Mouse (Mus musculus) midbrain, embryonic 14.5 days (tissue): ENCODE results near the gene Abhd17a. TPM values are rescaled to one million over a fixed set of nuclear protein-coding genes. Genes with fewer than 3 reads are reported as not detected.
"Not testable (repeated sequence)": the region's sequence is repeated elsewhere in the genome, so short reads cannot be mapped to it uniquely, and the experiment has no call there.

Source experiments
- ATAC-seq: fragments of 200-750 bp; cut with Nextera tagmentation; 2 replicates; pipeline ENCODE4 v1.8.0; 2017; ENCODE audit warnings: moderate number of reproducible peaks, moderate library complexity; ENCODE audit not compliant: low FRiP score, low TSS enrichment
- DNase-seq: peaks from one replicate; pipeline ENCODE4 v3.0.0-alpha.2; 2015
- H3K27ac ChIP-seq: fragments of 300-500 bp; sonication (generic); replicated peaks from 2 replicates; pipeline ENCODE4 v1.5.1; 2014; ENCODE audit warnings: mild to moderate bottlenecking, low read depth, low read length, moderate library complexity
- H3K27me3 ChIP-seq: fragments of 300-500 bp; sonication (generic); 2 replicates; pipeline ENCODE4 v1.6.1; 2014; ENCODE audit warnings: low read length, control low read depth, mixed read lengths; ENCODE audit not compliant: control insufficient read depth, insufficient read depth
- H3K36me3 ChIP-seq: fragments of 300-500 bp; sonication (generic); 2 replicates; pipeline ENCODE4 v1.6.1; 2014; ENCODE audit warnings: low read length, control low read depth; ENCODE audit not compliant: control insufficient read depth, insufficient read depth
- H3K4me1 ChIP-seq: fragments of 300-500 bp; sonication (generic); 2 replicates; pipeline ENCODE4 v1.6.1; 2014; ENCODE audit warnings: mild to moderate bottlenecking, antibody characterized with exemption, low read length, control low read depth; ENCODE audit not compliant: control insufficient read depth, insufficient read depth
- H3K4me2 ChIP-seq: fragments of 300-500 bp; sonication (generic); 2 replicates; pipeline ENCODE4 v1.6.1; 2014; ENCODE audit warnings: mild to moderate bottlenecking, low read length, moderate library complexity
- H3K4me3 ChIP-seq: fragments of 300-500 bp; sonication (generic); replicated peaks from 2 replicates; pipeline ENCODE4 v1.5.1; 2014; ENCODE audit warnings: low read depth, low read length
- H3K9ac ChIP-seq: fragments of 300-500 bp; sonication (generic); replicated peaks from 2 replicates; pipeline ENCODE4 v1.6.1; 2014; ENCODE audit warnings: mild to moderate bottlenecking, low read length, moderate library complexity
- H3K9me3 ChIP-seq: fragments of 300-500 bp; sonication (generic); 2 replicates; pipeline ENCODE4 v1.6.1; 2016; ENCODE audit warnings: low read length, control low read depth, mixed read lengths; ENCODE audit not compliant: control insufficient read depth
- WGBS: fragments of 180-500 bp; shearing (Covaris S2); extraction: QIAGEN DNeasy Blood & Tissue Kit; methylation state at CpG from one replicate; pipeline ENCODE4 v1.1.7; 2014; 5-methylcytosine and 5-hydroxymethylcytosine counted together
- polyA plus RNA-seq: library from polyadenylated mRNA; unstranded; fragments of >200 nt; fragmentation: Nextera tagmentation; extraction: Ambion mirVana; gene quantifications from 2 replicates; pipeline ENCODE4 v1.2.1, GENCODE M21; 2014

Abhd17a gene
- polyA plus RNA-seq, 1 experiment from 2014 or later, result 128 TPM

GRCm38 (mm10) chr10:80611905-80612304, 21.8 kb upstream of the Abhd17a start:
- DNase-seq (no peak), ATAC-seq (no peak)
- Histone ChIP-seq H3K4me2 (no peak overlapping the region), H3K36me3 (peaks cover 72% of the 10 kb centered on the region), H3K27me3 (no peaks in the 10 kb centered on the region), H3K9ac (no peak overlapping the region), H3K27ac (no peak overlapping the region), H3K4me1 (no peaks in the 10 kb centered on the region), H3K9me3 (no peaks in the 10 kb centered on the region), H3K4me3 (no peak overlapping the region)
- 98% methylated on average over 3 of the region's 3 CpGs for WGBS

GRCm38 (mm10) chr10:80611024-80611423, 20.9 kb upstream of the Abhd17a start:
- WGBS, result 80% methylated on average over 4 of the region's 4 CpGs
- H3K4me2 ChIP-seq, result no peak overlapping the region
- ATAC-seq (no peak), DNase-seq (peak; percentile 62)
- H3K27me3 ChIP-seq, result no peaks in the 10 kb centered on the region
- H3K27ac ChIP-seq, result no peak overlapping the region
- no peaks in the 10 kb centered on the region for H3K4me1 ChIP-seq
- H3K9ac ChIP-seq, result no peak overlapping the region
- H3K9me3 ChIP-seq, result no peaks in the 10 kb centered on the region
- peaks cover 80% of the 10 kb centered on the region for H3K36me3 ChIP-seq
- no peak overlapping the region for H3K4me3 ChIP-seq

GRCm38 (mm10) chr10:80610116-80610785, 20.1 kb upstream of the Abhd17a start:
- Histone ChIP-seq H3K27ac (no peak overlapping the region), H3K4me3 (no peak overlapping the region), H3K4me2 (no peak overlapping the region), H3K9me3 (no peaks in the 10 kb centered on the region), H3K27me3 (no peaks in the 10 kb centered on the region), H3K36me3 (peaks cover 75% of the 10 kb centered on the region), H3K4me1 (no peaks in the 10 kb centered on the region), H3K9ac (no peak overlapping the region)
- ATAC-seq (no peak), DNase-seq (no peak)
- 92% methylated on average over 9 of the region's 9 CpGs for WGBS

- Histone ChIP-seq H3K9ac (no peak overlapping the region), H3K4me3 (no peak overlapping the region), H3K36me3 (peaks cover 66% of the 10 kb centered on the region), H3K4me1 (no peaks in the 10 kb centered on the region; the same call in 1 of the 2 replicates), H3K27me3 (no peaks in the 10 kb centered on the region), H3K27ac (no peak overlapping the region), H3K9me3 (no peaks in the 10 kb centered on the region), H3K4me2 (no peak overlapping the region)
- WGBS, result 90% methylated on average over 10 of the region's 10 CpGs
- ATAC-seq (no peak), DNase-seq (no peak)
These were observed 19.3 kb upstream of the Abhd17a start for GRCm38 (mm10) chr10:80609269-80609924.

GRCm38 (mm10) chr10:80608435-80608834, 18.3 kb upstream of the Abhd17a start:
- ATAC-seq (no peak), DNase-seq (no peak)
- H3K36me3 ChIP-seq, result peaks cover 58% of the 10 kb centered on the region
- H3K4me1 ChIP-seq, result peaks cover 8% of the 10 kb centered on the region
- H3K27me3 ChIP-seq, result no peaks in the 10 kb centered on the region
- H3K9ac ChIP-seq, result no peak overlapping the region
- no peaks in the 10 kb centered on the region for H3K9me3 ChIP-seq
- no peak overlapping the region for H3K4me2 ChIP-seq
- 91% methylated on average over 3 of the region's 3 CpGs for WGBS
- no peak overlapping the region for H3K4me3 ChIP-seq
- no peak overlapping the region for H3K27ac ChIP-seq

- Histone ChIP-seq H3K4me3 (no peak overlapping the region), H3K9ac (no peak overlapping the region), H3K36me3 (peaks cover 50% of the 10 kb centered on the region), H3K4me2 (no peak overlapping the region), H3K27ac (no peak overlapping the region), H3K9me3 (no peaks in the 10 kb centered on the region), H3K27me3 (no peaks in the 10 kb centered on the region), H3K4me1 (peaks cover 15% of the 10 kb centered on the region)
- WGBS, result 94% methylated on average over 34 of the region's 34 CpGs
- ATAC-seq (no peak), DNase-seq (no peak)
These were observed 16.7 kb upstream of the Abhd17a start for GRCm38 (mm10) chr10:80606737-80607350.

GRCm38 (mm10) chr10:80606306-80606705, 16.2 kb upstream of the Abhd17a start:
- WGBS, result 91% methylated on average over 23 of the region's 23 CpGs
- H3K4me1 ChIP-seq, result peaks cover 15% of the 10 kb centered on the region

GRCm38 (mm10) chr10:80605721-80606120, 15.6 kb upstream of the Abhd17a start, which contains the start of gene Gm49322:
TSS of gene Gm49322 (plus strand) at chr10:80606021.
- DNase-seq, H3K4me2 ChIP-seq, H3K27me3 ChIP-seq, H3K9me3 ChIP-seq, H3K4me3 ChIP-seq, ATAC-seq, H3K9ac ChIP-seq, H3K27ac ChIP-seq: not testable (repeated sequence)
- Histone ChIP-seq H3K4me1 (peaks cover 15% of the 10 kb centered on the region), H3K36me3 (peaks cover 46% of the 10 kb centered on the region)
- WGBS, result 58% methylated on average over 2 of the region's 4 CpGs

More at GRCm38 (mm10) chr10:80606306-80606705, 16.2 kb upstream of the Abhd17a start:
- Histone ChIP-seq H3K27ac (no peak overlapping the region), H3K36me3 (peaks cover 48% of the 10 kb centered on the region), H3K4me3 (no peak overlapping the region), H3K27me3 (no peaks in the 10 kb centered on the region), H3K4me2 (no peak overlapping the region), H3K9me3 (no peaks in the 10 kb centered on the region), H3K9ac (no peak overlapping the region)
- ATAC-seq (no peak), DNase-seq (no peak)
